Mouse (Mus musculus) liver, postnatal 0 days (tissue): ENCODE data around the gene Htr3b.

Experiments used
- CTCF ChIP-seq: sonication (generic); IDR thresholded peaks from 2 replicates; pipeline ENCODE4 v1.5.1; 2016; ENCODE audit warnings: antibody characterized with exemption, low read depth
- EP300 ChIP-seq: IDR thresholded peaks from 2 replicates; pipeline ENCODE4 v1.6.1; 2016; ENCODE audit warnings: antibody characterized with exemption, low read depth, mild to moderate bottlenecking

DNA sequence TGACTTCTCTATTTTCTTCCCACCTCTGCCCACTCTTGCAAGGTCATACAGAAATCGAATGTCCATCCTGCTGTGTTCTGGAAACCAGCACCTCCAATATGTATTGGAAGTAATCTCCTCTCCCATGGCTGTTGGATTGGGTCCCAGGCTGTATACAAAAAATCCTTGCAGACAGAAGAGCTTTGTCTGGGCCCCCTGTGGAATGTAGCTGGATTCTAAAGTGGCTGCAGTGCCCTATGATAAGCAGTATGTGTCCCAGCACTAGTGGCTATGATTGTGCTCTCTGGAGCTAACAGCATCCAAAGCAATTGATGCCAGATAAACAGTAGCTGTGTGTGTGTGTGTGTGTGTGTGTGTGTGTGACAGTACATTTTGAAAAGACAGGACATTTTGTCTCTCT lies 22.4 kb downstream of the Htr3b start:
- TF ChIP-seq CTCF = no peak
- no peak for TF ChIP-seq EP300
